Mouse (Mus musculus) limb, embryonic 10.5 days (tissue): ENCODE results near the gene Isl1. TPM values are rescaled to one million over a fixed set of nuclear protein-coding genes. Genes with fewer than 3 reads are reported as not detected.

Source experiments
- DNase-seq: peaks from one replicate; pipeline ENCODE4 v3.0.0-alpha.2; 2017; ENCODE audit warnings: low spot score
- H3K27ac ChIP-seq: fragments of 300-500 bp; sonication (generic); 2 replicates; pipeline ENCODE4 v1.5.1; 2016; ENCODE audit warnings: mild to moderate bottlenecking
- H3K27me3 ChIP-seq: fragments of 300-500 bp; sonication (generic); 2 replicates; pipeline ENCODE4 v1.6.1; 2016; ENCODE audit warnings: low read depth, mild to moderate bottlenecking; ENCODE audit not compliant: poor library complexity, severe bottlenecking
- H3K36me3 ChIP-seq: fragments of 300-500 bp; sonication (generic); 2 replicates; pipeline ENCODE4 v1.6.1; 2016; ENCODE audit warnings: mild to moderate bottlenecking, moderate library complexity
- H3K4me1 ChIP-seq: fragments of 300-500 bp; sonication (generic); 2 replicates; pipeline ENCODE4 v1.6.1; 2016
- H3K4me3 ChIP-seq: fragments of 300-500 bp; sonication (generic); 2 replicates; pipeline ENCODE4 v1.5.1; 2016; ENCODE audit warnings: mild to moderate bottlenecking, moderate library complexity
- H3K9me3 ChIP-seq: fragments of 300-500 bp; sonication (generic); replicated peaks from 2 replicates; pipeline ENCODE4 v1.6.1; 2016; ENCODE audit warnings: mild to moderate bottlenecking
- WGBS: fragments of 180-500 bp; shearing (Covaris S2); methylation state at CpG from one replicate; pipeline ENCODE4 v1.1.7; 2016; 5-methylcytosine and 5-hydroxymethylcytosine counted together
- polyA plus RNA-seq: library from polyadenylated mRNA; unstranded; fragments of >200 nt; fragmentation: Nextera tagmentation; extraction: Ambion mirVana; gene quantifications from 2 replicates; pipeline ENCODE4 v1.2.1, GENCODE M21; 2016

Isl1 gene
- polyA plus RNA-seq, 1 experiment from 2014 or later = 13.3 TPM

DNA sequence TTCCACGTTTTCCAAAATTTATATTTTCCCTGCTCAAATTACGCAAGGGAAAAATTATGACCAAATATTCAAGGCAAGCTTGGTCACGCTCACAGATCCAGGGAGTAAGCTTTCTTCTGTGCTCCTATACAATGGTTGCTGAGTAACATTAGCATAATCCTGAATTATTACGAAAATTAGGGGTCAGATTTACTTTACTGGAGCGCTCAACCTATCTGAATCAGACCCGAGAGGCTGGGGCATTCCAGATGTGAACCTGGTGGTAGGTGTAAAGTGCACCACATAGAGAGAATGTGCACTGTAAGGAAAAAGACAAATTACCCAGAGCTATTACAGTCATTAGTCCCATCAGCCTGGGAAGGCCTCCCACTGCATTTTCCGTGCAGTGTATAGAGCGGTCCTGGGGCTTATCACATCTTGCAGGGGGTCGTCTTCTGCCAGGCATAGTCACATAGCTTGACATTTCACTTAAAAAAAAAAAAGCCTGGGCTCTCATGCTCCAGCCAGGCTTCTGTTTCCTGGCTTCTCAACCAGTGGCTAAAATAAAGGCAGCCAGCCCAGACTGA lies 30.2 kb downstream of the Isl1 start:
- Histone ChIP-seq H3K9me3 (no peaks in the 10 kb centered on the region), H3K36me3 (no peaks in the 10 kb centered on the region), H3K4me1 (no peaks in the 10 kb centered on the region), H3K4me3 (no peak overlapping the region), H3K27me3 (no peaks in the 10 kb centered on the region), H3K27ac (no peak overlapping the region)
- 62% methylated on average over 9 of the region's 9 CpGs for WGBS
- no peak for DNase-seq
